Mouse (Mus musculus) heart, adult 9 months (tissue): ENCODE measurements at regions not wholly inside any gene's neighbourhood (a gene's known extent, or its start where the extent isn't known, plus 50 kb on each side); places are given as distances from the start of the nearest gene placed in this dataset.

Source experiments
- DNase-seq, 2 experiments: peaks; one replicate each; pipeline ENCODE4 v3.0.0; 2022; ENCODE audit warnings: low spot score in 2 of 2

GRCm38 (mm10) chr2:106455972-106456371 is 237.1 kb upstream of the Mpped2 start:
- DNase-seq: no peak

- no peak for DNase-seq
Observed at GRCm38 (mm10) chr2:106458003-106458402, 235.1 kb upstream of the Mpped2 start.

- DNase-seq: no peak
Observed at GRCm38 (mm10) chr2:106461021-106461420, 232.0 kb upstream of the Mpped2 start.

GRCm38 (mm10) chr2:106461490-106461889 is 231.6 kb upstream of the Mpped2 start:
- DNase-seq: no peak

- no peak for DNase-seq
Observed at GRCm38 (mm10) chr2:106461973-106462637, 231.0 kb upstream of the Mpped2 start.

GRCm38 (mm10) chr2:106465055-106465454 is 228.0 kb upstream of the Mpped2 start:
- no peak for DNase-seq

GRCm38 (mm10) chr2:106465831-106466230 is 227.2 kb upstream of the Mpped2 start:
- no peak for DNase-seq

GRCm38 (mm10) chr2:106469196-106469595 is 223.9 kb upstream of the Mpped2 start:
- DNase-seq: peak; percentile 34 to 46

- DNase-seq: no peak
Observed at GRCm38 (mm10) chr2:106473458-106473857, 219.6 kb upstream of the Mpped2 start.

GRCm38 (mm10) chr2:106477991-106478390 is 215.1 kb upstream of the Mpped2 start:
- no peak for DNase-seq

- DNase-seq: no peak
Observed at GRCm38 (mm10) chr2:106487335-106488082, 205.6 kb upstream of the Mpped2 start.

- DNase-seq: no peak
Observed at GRCm38 (mm10) chr2:106498735-106499134, 194.3 kb upstream of the Mpped2 start.

GRCm38 (mm10) chr2:106499227-106499928 is 193.7 kb upstream of the Mpped2 start:
- DNase-seq: no peak

GRCm38 (mm10) chr2:106504933-106505420 is 188.1 kb upstream of the Mpped2 start:
- no peak for DNase-seq

GRCm38 (mm10) chr2:106511889-106512288 is 181.2 kb upstream of the Mpped2 start:
- no peak for DNase-seq

- no peak for DNase-seq
Observed at GRCm38 (mm10) chr2:106512338-106513024, 180.6 kb upstream of the Mpped2 start.

GRCm38 (mm10) chr2:106513025-106513386 is 180.1 kb upstream of the Mpped2 start:
- DNase-seq: no peak

GRCm38 (mm10) chr2:106517224-106517623 is 175.8 kb upstream of the Mpped2 start:
- DNase-seq: no peak

GRCm38 (mm10) chr2:106522961-106523360 is 170.1 kb upstream of the Mpped2 start:
- DNase-seq: no peak

GRCm38 (mm10) chr2:106527008-106527407 is 166.1 kb upstream of the Mpped2 start:
- DNase-seq: no peak

GRCm38 (mm10) chr2:106529247-106529646 is 163.8 kb upstream of the Mpped2 start:
- DNase-seq: no peak

- no peak for DNase-seq
Observed at GRCm38 (mm10) chr2:106529746-106530145, 163.3 kb upstream of the Mpped2 start.
